Mouse (Mus musculus) bone marrow macrophage, adult 2 months (primary cell): ENCODE measurements around the gene Etl4.

ENCODE experiments used
- CTCF ChIP-seq: IDR thresholded peaks from 2 replicates; pipeline ENCODE4 v1.5.1; 2012; ENCODE audit warnings: low read depth, mild to moderate bottlenecking, low read length, moderate library complexity
- POLR2A ChIP-seq: IDR thresholded peaks from 2 replicates; pipeline ENCODE4 v1.6.1; 2012; ENCODE audit warnings: mild to moderate bottlenecking, low read depth, low read length, borderline replicate concordance

DNA sequence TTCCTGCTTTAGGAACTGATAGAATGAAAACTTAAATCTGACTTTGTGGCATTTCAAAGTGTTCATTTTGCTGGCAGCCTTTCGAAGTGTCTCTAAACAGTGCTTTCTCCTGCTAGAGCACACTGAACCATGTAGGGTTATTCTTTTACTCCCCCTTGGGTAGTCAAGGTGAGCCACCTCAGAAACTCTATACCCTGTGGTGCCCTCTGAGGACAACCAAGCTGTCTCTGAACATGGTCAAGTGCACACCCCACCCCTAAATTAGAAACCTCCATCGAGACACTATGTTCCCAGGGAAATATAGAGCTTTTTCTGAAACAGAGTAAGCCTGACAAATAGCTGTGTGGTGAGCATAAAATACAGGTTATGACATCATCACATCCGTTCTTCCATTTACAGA is 840.1 kb downstream of the Etl4 start:
- TF ChIP-seq POLR2A, result no peak
- no peak for TF ChIP-seq CTCF
